Mouse (Mus musculus) neural tube, embryonic 13.5 days (tissue): ENCODE measurements around the gene Lyz2. TPM values are rescaled to one million over a fixed set of nuclear protein-coding genes. Genes with fewer than 3 reads are reported as not detected.
"Not testable (repeated sequence)": the region's sequence is repeated elsewhere in the genome, so short reads cannot be mapped to it uniquely, and the experiment has no call there.

Experiments
- ATAC-seq: fragments of 200-750 bp; cut with Nextera tagmentation; 2 replicates; pipeline ENCODE4 v1.8.0; 2017; ENCODE audit warnings: low read depth, mild to moderate bottlenecking, moderate TSS enrichment, moderate library complexity
- H3K27ac ChIP-seq: fragments of 300-500 bp; sonication (generic); replicated peaks from 2 replicates; pipeline ENCODE4 v1.5.1; 2015; ENCODE audit warnings: moderate library complexity, mild to moderate bottlenecking, inconsistent platforms
- H3K27me3 ChIP-seq: fragments of 300-500 bp; sonication (generic); 2 replicates; pipeline ENCODE4 v1.6.1; 2015; ENCODE audit warnings: mild to moderate bottlenecking, inconsistent platforms
- H3K36me3 ChIP-seq: fragments of 300-500 bp; sonication (generic); 2 replicates; pipeline ENCODE4 v1.6.1; 2015; ENCODE audit warnings: mild to moderate bottlenecking, inconsistent platforms
- H3K4me1 ChIP-seq: fragments of 300-500 bp; sonication (generic); replicated peaks from 2 replicates; pipeline ENCODE4 v1.6.1; 2015; ENCODE audit warnings: inconsistent platforms
- H3K4me2 ChIP-seq: fragments of 300-500 bp; sonication (generic); 2 replicates; pipeline ENCODE4 v1.6.1; 2015; ENCODE audit warnings: inconsistent platforms, mild to moderate bottlenecking, moderate library complexity
- H3K4me3 ChIP-seq: fragments of 300-500 bp; sonication (generic); 2 replicates; pipeline ENCODE4 v1.5.1; 2015; ENCODE audit warnings: mild to moderate bottlenecking, inconsistent platforms
- H3K9ac ChIP-seq: fragments of 300-500 bp; sonication (generic); 2 replicates; pipeline ENCODE4 v1.6.1; 2015; ENCODE audit warnings: moderate library complexity, mild to moderate bottlenecking, inconsistent platforms
- H3K9me3 ChIP-seq: fragments of 300-500 bp; sonication (generic); 2 replicates; pipeline ENCODE4 v1.6.1; 2016; ENCODE audit warnings: inconsistent platforms
- WGBS: fragments of 180-500 bp; shearing (Covaris S2); methylation state at CpG from one replicate; pipeline ENCODE4 v1.1.7; 2015; 5-methylcytosine and 5-hydroxymethylcytosine counted together
- polyA plus RNA-seq: library from polyadenylated mRNA; unstranded; fragments of >200 nt; fragmentation: Nextera tagmentation; extraction: Ambion mirVana; gene quantifications from 2 replicates; pipeline ENCODE4 v1.2.1, GENCODE M21; 2015

Gene Lyz2
- polyA plus RNA-seq, 1 experiment from 2014 or later = 32.5 TPM

DNA sequence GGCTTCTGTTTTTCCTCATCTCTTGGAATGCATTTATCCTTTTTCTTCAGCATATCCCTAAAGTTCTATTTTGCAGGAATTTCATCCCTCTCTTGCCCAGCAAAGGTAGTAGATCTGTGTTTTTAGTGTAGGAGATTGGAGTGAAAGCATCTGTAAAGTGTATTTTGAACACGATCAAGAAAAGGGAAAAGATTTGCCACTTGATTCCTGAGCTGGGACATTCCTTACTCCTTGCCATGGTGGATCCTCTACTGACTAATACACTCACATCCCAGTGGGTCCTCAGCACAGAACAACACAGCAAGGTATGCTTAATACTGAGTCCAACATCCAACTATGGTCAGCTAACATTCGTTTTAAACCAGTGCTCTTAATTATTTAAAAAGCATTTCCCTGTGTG, 430 bp upstream of the Lyz2 start:
- WGBS = 81% methylated on average over 2 of the region's 2 CpGs
- H3K9ac ChIP-seq = no peak overlapping the region
- ATAC-seq = no peak
- no peaks in the 10 kb centered on the region for H3K4me1 ChIP-seq
- no peak overlapping the region for H3K4me2 ChIP-seq
- no peaks in the 10 kb centered on the region for H3K27me3 ChIP-seq
- no peak overlapping the region for H3K4me3 ChIP-seq
- no peak overlapping the region for H3K27ac ChIP-seq
- H3K9me3 ChIP-seq = no peaks in the 10 kb centered on the region
- H3K36me3 ChIP-seq = no peaks in the 10 kb centered on the region

DNA sequence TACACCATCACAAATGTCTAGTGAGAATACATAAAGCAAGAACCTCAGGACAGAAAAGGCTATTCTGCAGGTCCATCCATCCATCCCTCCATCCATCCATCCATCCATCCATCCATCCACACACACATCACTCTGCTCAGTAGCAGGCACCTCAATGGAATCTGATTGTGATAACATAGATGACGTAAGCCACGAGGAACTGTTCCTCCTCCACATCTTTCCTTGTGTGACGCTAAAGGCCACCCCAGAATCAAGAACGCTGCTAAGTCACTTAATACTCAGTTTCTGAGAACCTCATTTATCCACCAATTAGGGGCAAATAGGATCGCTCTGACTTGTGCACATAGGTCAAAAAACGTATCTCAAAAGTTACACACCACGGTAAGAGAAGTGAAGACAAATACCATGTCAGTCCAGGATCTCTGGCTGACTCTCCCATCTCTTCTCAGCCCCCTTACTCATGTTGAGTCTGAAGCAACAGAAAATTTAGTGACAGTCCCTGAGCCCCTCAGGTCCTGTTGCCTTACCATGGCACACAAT, 670 bp downstream of the Lyz2 start:
- ATAC-seq = no peak

DNA sequence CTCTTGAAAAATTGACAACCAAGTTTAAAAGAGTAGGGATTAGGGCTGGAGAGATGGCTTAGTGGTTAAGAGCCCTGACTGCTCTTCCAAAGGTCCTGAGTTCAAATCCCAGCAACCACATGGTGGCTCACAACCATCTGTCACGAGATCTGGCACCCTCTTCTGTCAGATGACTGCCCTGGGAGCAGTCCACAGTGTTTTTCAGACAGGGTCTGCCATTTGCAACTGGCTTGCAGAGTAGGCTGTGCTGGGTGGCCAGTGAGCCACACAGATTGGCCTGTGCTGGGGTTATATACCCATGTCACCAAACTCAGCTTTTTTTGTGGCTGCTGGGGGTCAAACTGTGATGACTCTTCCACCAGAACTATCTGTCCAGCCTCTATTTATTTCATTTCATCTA, 2.1 kb downstream of the Lyz2 start:
- Histone ChIP-seq H3K4me3 (no peak overlapping the region), H3K4me1 (no peaks in the 10 kb centered on the region), H3K27me3 (no peaks in the 10 kb centered on the region), H3K27ac (no peak overlapping the region), H3K9ac (no peak overlapping the region), H3K4me2 (no peak overlapping the region), H3K36me3 (no peaks in the 10 kb centered on the region), H3K9me3 (no peaks in the 10 kb centered on the region)
- 73% methylated on average over 1 of the region's 1 CpGs for WGBS
- no peak for ATAC-seq

More for the DNA sequence above, 670 bp downstream of the Lyz2 start:
- no peak overlapping the region for H3K4me2 ChIP-seq
- H3K9ac ChIP-seq = no peak overlapping the region
- no peak overlapping the region for H3K27ac ChIP-seq
- H3K27me3 ChIP-seq = no peaks in the 10 kb centered on the region
- 84% methylated on average over 7 of the region's 7 CpGs for WGBS
- H3K36me3 ChIP-seq = no peaks in the 10 kb centered on the region
- no peaks in the 10 kb centered on the region for H3K9me3 ChIP-seq
- H3K4me1 ChIP-seq = no peaks in the 10 kb centered on the region
- no peak overlapping the region for H3K4me3 ChIP-seq

DNA sequence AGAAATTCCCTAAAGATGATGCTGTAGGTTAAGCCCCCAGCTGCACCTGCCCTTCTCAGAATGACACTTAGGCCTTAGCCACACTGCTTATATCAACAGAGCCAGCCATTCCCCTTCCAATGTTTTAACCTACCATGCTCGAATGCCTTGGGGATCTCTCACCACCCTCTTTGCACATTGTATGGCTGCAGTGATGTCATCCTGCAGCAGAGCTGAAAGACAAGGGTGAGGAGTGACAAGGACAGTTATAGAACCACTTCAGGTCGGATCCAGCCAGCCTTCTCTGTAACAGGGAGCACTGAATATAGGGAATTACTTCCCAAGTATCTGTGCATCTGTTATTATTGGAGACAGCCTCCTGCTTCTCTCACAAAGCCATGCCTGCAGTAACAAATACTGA, 3.6 kb downstream of the Lyz2 start:
- H3K27me3 ChIP-seq, H3K4me1 ChIP-seq, H3K4me2 ChIP-seq, H3K27ac ChIP-seq, H3K9me3 ChIP-seq, H3K9ac ChIP-seq, H3K4me3 ChIP-seq, ATAC-seq, H3K36me3 ChIP-seq: not testable (repeated sequence)
- WGBS = 61% methylated on average over 2 of the region's 2 CpGs

DNA sequence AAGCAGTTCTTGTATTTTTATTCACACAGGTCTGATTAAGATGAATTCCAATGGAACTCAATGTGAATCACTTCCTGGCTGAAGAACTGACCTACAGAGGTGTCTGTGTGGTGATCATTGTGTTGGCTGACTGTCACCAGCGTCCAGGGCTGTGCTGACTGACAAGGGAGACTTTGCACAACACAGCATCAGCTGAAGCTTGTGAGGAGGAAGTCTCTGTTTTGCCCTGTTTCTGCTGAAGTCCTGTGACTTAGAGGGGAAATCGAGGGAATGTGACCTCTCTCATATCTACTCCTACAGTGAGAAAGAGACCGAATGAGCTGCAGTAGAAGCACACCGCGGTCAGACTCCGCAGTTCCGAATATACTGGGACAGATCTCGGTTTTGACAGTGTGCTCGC, 4.3 kb downstream of the Lyz2 start:
- H3K36me3 ChIP-seq, H3K9ac ChIP-seq, H3K4me2 ChIP-seq, H3K4me3 ChIP-seq, H3K9me3 ChIP-seq, ATAC-seq, H3K27ac ChIP-seq, H3K27me3 ChIP-seq, H3K4me1 ChIP-seq: not testable (repeated sequence)
- WGBS = 79% methylated on average over 9 of the region's 9 CpGs

DNA sequence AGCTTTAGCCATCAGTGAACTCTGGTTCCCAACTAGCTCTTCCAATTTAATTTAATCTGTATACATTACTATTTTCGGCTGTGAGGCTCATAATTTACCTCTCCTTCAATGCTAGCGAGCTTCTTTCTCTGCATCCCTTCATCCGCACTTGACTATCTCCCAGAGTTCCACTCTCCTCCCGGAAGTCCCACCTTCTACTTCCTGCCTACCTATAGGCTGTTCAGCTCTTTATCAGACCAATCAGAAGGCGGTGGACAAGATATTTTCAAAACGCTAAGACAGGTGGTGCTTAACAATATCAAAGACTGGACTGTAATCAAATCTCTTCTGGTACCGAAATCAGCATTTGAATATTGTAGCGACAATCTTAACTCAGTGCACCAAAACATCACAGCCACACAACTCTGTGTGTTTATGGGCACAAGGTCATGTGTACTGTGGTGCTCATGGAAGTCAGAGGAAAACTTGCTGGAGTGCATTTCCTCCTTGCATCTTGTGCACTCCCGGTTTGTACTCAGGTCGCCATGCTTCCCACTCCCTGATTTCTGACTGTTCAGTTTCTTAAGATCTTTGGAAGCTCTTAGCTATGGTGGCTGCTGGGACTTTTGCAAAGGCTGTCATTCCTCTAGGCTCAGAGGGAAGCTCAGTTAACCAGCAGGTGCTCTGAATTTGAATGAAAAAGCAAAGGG, 6.3 kb downstream of the Lyz2 start:
- Histone ChIP-seq H3K9me3 (no peaks in the 10 kb centered on the region), H3K27ac (no peak overlapping the region), H3K9ac (no peak overlapping the region), H3K27me3 (no peaks in the 10 kb centered on the region), H3K4me1 (no peaks in the 10 kb centered on the region), H3K4me3 (no peak overlapping the region), H3K4me2 (no peak overlapping the region), H3K36me3 (no peaks in the 10 kb centered on the region)
- no peak for ATAC-seq
- 82% methylated on average over 10 of the region's 10 CpGs for WGBS

DNA sequence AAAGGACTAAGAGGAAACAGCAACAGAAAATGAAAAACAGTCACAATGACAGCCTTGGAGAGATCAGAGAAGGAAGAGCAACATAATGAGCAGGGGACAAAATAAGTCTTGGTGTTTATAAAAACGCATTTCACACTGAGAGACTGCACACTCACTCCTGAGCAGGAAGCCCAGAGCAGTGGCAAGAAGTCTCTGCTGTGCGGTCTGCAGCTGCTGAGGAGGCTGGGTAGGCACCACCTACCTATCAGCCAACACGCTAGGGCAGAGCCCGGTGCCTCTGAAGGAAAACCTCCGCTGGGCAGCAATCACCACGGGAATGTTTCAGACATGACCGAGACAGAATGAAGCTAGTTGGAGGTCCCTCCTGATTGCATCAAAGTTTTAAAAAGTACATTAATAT, 7.5 kb downstream of the Lyz2 start:
- not testable (repeated sequence) for H3K27me3 ChIP-seq, H3K27ac ChIP-seq, H3K4me3 ChIP-seq, H3K4me1 ChIP-seq, H3K9me3 ChIP-seq, ATAC-seq, H3K4me2 ChIP-seq, H3K9ac ChIP-seq, H3K36me3 ChIP-seq
- 88% methylated on average over 4 of the region's 7 CpGs for WGBS

DNA sequence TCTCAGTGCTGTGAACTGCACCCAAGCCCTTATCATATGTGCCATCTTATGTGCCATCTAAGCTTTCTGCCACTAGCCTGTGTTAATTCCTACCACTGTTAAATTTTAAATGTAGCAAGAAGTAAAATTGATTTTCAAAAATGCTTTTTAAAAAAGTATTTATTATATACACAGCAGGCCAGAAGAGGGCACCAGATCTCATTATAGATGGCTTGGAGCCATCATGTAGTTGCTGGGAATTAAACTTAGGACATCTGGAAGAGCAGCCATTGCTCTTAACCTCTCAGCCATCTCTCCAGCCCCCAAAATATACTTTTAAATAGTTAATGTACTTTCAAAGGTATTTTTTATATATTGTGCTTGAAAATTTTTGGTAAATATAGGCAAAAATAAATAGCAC, 10.1 kb downstream of the Lyz2 start:
- Histone ChIP-seq H3K9me3 (no peaks in the 10 kb centered on the region), H3K9ac (no peak overlapping the region), H3K27ac (no peak overlapping the region), H3K4me1 (no peaks in the 10 kb centered on the region), H3K27me3 (no peaks in the 10 kb centered on the region), H3K36me3 (no peaks in the 10 kb centered on the region), H3K4me3 (no peak overlapping the region), H3K4me2 (no peak overlapping the region)
- ATAC-seq = no peak

DNA sequence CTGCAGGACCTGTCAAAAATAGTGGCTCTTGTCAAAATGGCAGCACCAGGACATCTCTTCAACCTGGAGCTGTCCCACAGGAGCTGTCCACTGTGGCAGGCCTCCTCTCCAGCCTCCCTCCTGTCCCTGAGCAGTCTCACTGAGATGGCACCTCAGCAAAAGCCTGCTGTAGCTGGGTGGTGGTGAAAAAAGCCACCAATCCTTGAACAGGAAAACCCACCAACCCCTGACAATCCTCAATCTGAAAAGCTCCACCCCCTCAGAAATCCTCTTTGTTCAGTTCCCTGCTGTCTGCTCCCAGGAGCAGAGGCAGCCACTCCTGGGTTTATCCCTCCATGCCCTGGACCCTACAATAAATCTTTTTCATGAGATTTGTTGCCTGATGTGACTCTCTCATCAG, 22.3 kb downstream of the Lyz2 start:
- no peaks in the 10 kb centered on the region for H3K36me3 ChIP-seq
- no peak overlapping the region for H3K4me2 ChIP-seq
- H3K27ac ChIP-seq = 0 out of 2 replicates have a peak overlapping the region, but pooled peaks have one; percentile 46
- no peak overlapping the region for H3K4me3 ChIP-seq
- H3K9me3 ChIP-seq = peaks cover 7% of the 10 kb centered on the region
- no peak; the same call in 1 of the 2 replicates for ATAC-seq
- H3K9ac ChIP-seq = no peak overlapping the region
- H3K27me3 ChIP-seq = no peaks in the 10 kb centered on the region
- H3K4me1 ChIP-seq = 0 out of 2 replicates have a peak, but pooled peaks cover 8% of the 10 kb centered on the region

DNA sequence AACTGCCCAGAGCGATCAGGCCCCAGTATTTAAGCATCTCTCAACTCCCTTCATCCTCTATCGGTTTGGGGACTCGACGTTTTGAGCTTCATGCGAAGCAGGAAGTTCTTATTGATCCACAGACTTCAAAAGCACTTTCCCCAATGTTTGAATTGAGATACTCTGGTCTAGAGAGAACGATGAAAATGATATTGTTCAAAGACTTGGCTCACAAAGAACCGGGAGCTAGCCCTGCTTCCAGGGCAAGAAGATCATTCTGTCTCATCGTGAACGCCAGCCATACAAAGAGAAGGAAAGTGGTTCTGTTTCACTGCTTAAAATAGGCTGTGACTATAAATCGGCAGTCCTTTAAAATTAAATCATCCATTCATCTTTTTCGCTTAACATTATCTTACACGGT, 43.5 kb downstream of the Lyz2 start, which contains the start of gene 9530003J23Rik:
Gene 9530003J23Rik, minus strand, starts transcription at position 101 of the 400 bp plus-strand sequence.
- Histone ChIP-seq H3K4me2 (no peak within 1 kb of the TSS), H3K9ac (no peak within 1 kb of the TSS), H3K27me3 (no peaks in the 10 kb centered on the region), H3K36me3 (no peaks in the 10 kb centered on the region), H3K27ac (no peak within 1 kb of the TSS), H3K9me3 (no peaks in the 10 kb centered on the region), H3K4me3 (no peak within 1 kb of the TSS), H3K4me1 (no peaks in the 10 kb centered on the region)
- no peak for ATAC-seq
- 90% methylated on average over 12 of the region's 12 CpGs for WGBS

DNA sequence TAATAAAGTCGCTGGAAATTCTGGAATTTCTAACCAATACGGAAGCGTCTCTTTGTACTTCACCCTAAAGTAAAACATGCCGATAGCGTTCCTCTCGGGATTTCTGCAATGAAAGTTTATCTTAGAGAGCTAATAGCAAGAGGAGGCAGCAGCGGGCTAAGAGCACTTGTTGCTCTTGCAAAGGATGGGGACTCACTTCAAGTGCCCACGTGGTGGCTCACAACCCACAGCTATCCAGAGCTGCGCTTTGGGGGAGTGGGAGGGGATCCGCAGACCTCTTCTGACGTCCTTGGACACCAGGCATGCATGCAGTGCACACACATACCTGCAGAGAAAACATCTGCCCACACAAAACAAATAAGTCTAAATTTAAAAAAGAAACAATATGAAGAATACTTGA, 46.3 kb downstream of the Lyz2 start:
- H3K27ac ChIP-seq = no peak overlapping the region

DNA sequence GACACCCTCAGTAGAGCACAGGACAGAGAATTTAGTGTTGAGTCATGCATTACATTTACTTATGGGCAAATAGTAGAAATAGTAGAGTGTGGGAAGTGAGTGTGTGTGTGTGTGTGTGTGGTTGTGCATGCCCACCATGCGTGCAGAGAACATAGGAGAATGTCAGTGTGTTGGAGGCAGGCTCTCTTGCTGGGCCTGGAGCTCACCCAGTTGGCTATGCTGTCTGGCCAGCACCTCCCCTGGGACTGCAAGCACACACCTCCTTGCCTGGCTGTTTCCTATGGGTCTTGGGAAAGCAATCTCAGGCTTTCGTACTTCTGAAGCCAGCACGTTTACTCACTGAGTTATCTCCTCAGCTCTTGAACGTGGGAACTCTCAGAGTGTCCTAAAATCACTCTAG, 47.3 kb downstream of the Lyz2 start:
- H3K27me3 ChIP-seq = no peaks in the 10 kb centered on the region
- no peaks in the 10 kb centered on the region for H3K36me3 ChIP-seq
- ATAC-seq = no peak
- H3K27ac ChIP-seq = no peak overlapping the region
- H3K9me3 ChIP-seq = no peaks in the 10 kb centered on the region
- H3K4me2 ChIP-seq = no peak overlapping the region
- H3K4me1 ChIP-seq = no peaks in the 10 kb centered on the region
- H3K4me3 ChIP-seq = no peak overlapping the region
- no peak overlapping the region for H3K9ac ChIP-seq
- WGBS = 76% methylated on average over 4 of the region's 4 CpGs

More for the DNA sequence above, 46.3 kb downstream of the Lyz2 start:
- no peak for ATAC-seq
- H3K36me3 ChIP-seq = no peaks in the 10 kb centered on the region
- WGBS = 72% methylated on average over 11 of the region's 11 CpGs
- no peaks in the 10 kb centered on the region for H3K4me1 ChIP-seq
- no peak overlapping the region for H3K9ac ChIP-seq
- no peaks in the 10 kb centered on the region for H3K27me3 ChIP-seq
- H3K4me2 ChIP-seq = no peak overlapping the region
- no peaks in the 10 kb centered on the region for H3K9me3 ChIP-seq
- no peak overlapping the region for H3K4me3 ChIP-seq

DNA sequence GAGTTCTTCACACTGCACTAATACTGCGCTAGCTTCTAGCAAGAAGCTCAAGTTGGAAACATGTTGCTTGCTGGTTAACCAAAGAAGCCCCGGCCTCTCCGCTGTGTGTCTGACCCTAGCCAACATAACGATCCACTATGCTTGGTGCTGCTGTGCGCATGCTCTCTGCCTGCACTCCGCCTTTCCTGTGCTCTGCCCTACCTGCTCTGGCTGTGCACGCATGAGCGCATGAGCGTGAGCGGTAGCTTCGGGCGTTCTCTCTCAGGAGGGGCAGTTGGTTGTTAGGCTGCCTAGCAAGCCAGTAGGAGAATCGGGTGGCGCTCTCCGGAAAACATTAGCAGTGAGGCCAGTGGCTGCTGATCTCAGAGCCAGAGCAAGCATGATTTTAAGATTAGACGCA, 52.3 kb downstream of the Lyz2 start:
- Histone ChIP-seq H3K4me1 (peaks cover 3% of the 10 kb centered on the region), H3K27me3 (no peaks in the 10 kb centered on the region), H3K36me3 (no peaks in the 10 kb centered on the region), H3K9ac (no peak overlapping the region), H3K4me2 (no peak overlapping the region), H3K27ac (no peak overlapping the region), H3K9me3 (no peaks in the 10 kb centered on the region), H3K4me3 (no peak overlapping the region)
- ATAC-seq = no peak
- WGBS = 69% methylated on average over 16 of the region's 16 CpGs
